33 mouse cellular contexts compared by ENCODE assay signal in genomic region chr11:44027046-44027445, GRCm38 (mm10).
"Had no signal": no experiment of that assay in that cellular context is flagged by ENCODE, and none has a peak within 500 bp of the region (broad histone marks: within the 10 kb centered on the region; RNA-seq: fewer than 3 reads in every experiment).

No protein-coding gene starts in this region.

- H3K9ac ChIP-seq: limb, embryonic 12.5 days; limb, embryonic 13.5 days; limb, embryonic 15.5 days; liver, embryonic 12.5 days; liver, embryonic 13.5 days; liver, embryonic 14.5 days; liver, embryonic 15.5 days; liver, postnatal 0 days; lung, embryonic 14.5 days; lung, embryonic 15.5 days; midbrain, embryonic 12.5 days; midbrain, embryonic 13.5 days; midbrain, embryonic 15.5 days; neural tube, embryonic 12.5 days; neural tube, embryonic 13.5 days had no signal

- H3K4me1 ChIP-seq: limb, embryonic 10.5 days; limb, embryonic 12.5 days; limb, embryonic 13.5 days; limb, embryonic 15.5 days; liver, embryonic 12.5 days; liver, embryonic 13.5 days; liver, embryonic 15.5 days; lung, embryonic 15.5 days; megakaryocyte, embryonic 14.5 days; midbrain, embryonic 10.5 days; midbrain, embryonic 12.5 days; midbrain, embryonic 13.5 days; midbrain, embryonic 15.5 days; neural tube, embryonic 12.5 days; neural tube, embryonic 13.5 days had no signal

- DNase-seq: left cerebral cortex, postnatal 4 days; liver; liver, embryonic 13.5 days; liver, postnatal 0 days; lung, adult 18-20 months; lung, adult 2 months; lung, embryonic 14.5 days; lung, postnatal 10 days; lung, postnatal 14 days; lung, postnatal 36 days; lung, postnatal 4 days; midbrain, embryonic 14.5 days had no signal

- H3K27me3 ChIP-seq: limb, embryonic 12.5 days; limb, embryonic 13.5 days; limb, embryonic 15.5 days; liver, embryonic 12.5 days; liver, embryonic 13.5 days; liver, embryonic 15.5 days; lung, embryonic 15.5 days; megakaryocyte, embryonic 14.5 days; midbrain, embryonic 12.5 days; midbrain, embryonic 13.5 days; midbrain, embryonic 15.5 days; neural tube, embryonic 12.5 days; neural tube, embryonic 13.5 days had no signal

- H3K36me3 ChIP-seq: limb, embryonic 10.5 days; limb, embryonic 12.5 days; limb, embryonic 13.5 days; limb, embryonic 15.5 days; liver, embryonic 12.5 days; liver, embryonic 13.5 days; liver, embryonic 15.5 days; lung, embryonic 15.5 days; midbrain, embryonic 10.5 days; midbrain, embryonic 12.5 days; midbrain, embryonic 13.5 days; midbrain, embryonic 15.5 days; neural tube, embryonic 12.5 days; neural tube, embryonic 13.5 days had no signal

- H3K4me3 ChIP-seq: limb, embryonic 10.5 days; limb, embryonic 12.5 days; limb, embryonic 13.5 days; limb, embryonic 15.5 days; liver, embryonic 12.5 days; liver, embryonic 13.5 days; liver, embryonic 15.5 days; lung, embryonic 15.5 days; megakaryocyte, embryonic 14.5 days; midbrain, embryonic 10.5 days; midbrain, embryonic 12.5 days; midbrain, embryonic 13.5 days; midbrain, embryonic 15.5 days; myocyte; neural tube, embryonic 12.5 days; neural tube, embryonic 13.5 days had no signal

- ATAC-seq: liver, embryonic 12.5 days; liver, postnatal 0 days; lung, postnatal 0 days; midbrain, embryonic 13.5 days; midbrain, embryonic 15.5 days; midbrain, embryonic 16.5 days had no signal

- H3K4me2 ChIP-seq: limb, embryonic 12.5 days; limb, embryonic 13.5 days; limb, embryonic 15.5 days; liver, embryonic 11.5 days; liver, embryonic 12.5 days; liver, embryonic 13.5 days; liver, embryonic 15.5 days; lung, embryonic 14.5 days; lung, embryonic 15.5 days; midbrain, embryonic 11.5 days; midbrain, embryonic 12.5 days; midbrain, embryonic 13.5 days; midbrain, embryonic 15.5 days; neural tube, embryonic 12.5 days; neural tube, embryonic 13.5 days had no signal

- H3K9me3 ChIP-seq: limb, embryonic 10.5 days; limb, embryonic 12.5 days; limb, embryonic 13.5 days; limb, embryonic 15.5 days; liver, embryonic 12.5 days; liver, embryonic 13.5 days; liver, embryonic 15.5 days; lung, embryonic 15.5 days; megakaryocyte, embryonic 14.5 days; midbrain, embryonic 10.5 days; midbrain, embryonic 12.5 days; midbrain, embryonic 13.5 days; midbrain, embryonic 15.5 days; neural tube, embryonic 12.5 days; neural tube, embryonic 13.5 days had no signal

- H3K27ac ChIP-seq: limb, embryonic 10.5 days; limb, embryonic 12.5 days; limb, embryonic 13.5 days; limb, embryonic 15.5 days; liver, embryonic 12.5 days; liver, embryonic 13.5 days; liver, embryonic 14.5 days; liver, embryonic 15.5 days; lung, embryonic 15.5 days; macrophage; midbrain, embryonic 10.5 days; midbrain, embryonic 12.5 days; midbrain, embryonic 13.5 days; midbrain, embryonic 15.5 days; neural tube, embryonic 12.5 days; neural tube, embryonic 13.5 days had no signal
